In the genomic region with DNA sequence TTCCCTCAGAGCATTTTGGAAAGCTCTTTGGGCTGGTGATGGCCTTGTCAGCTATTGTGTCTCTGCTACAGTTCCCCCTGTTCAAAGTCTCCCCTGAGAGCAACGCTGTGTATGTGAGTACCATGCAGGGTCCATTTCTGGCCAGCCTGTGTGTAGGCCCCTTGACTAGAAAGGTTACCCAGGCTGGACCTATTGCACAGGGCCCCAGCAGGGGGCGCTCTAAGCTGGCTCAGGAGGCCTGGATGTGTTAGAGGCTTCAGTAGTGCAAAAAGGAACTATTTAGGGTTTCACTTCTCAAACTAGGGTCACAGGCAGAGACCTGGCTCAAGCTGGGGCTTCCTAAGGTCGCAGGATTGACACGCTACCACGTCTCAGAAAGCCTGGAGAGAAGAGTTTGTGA, we compare ENCODE assay signal across 8 mouse cellular contexts. TPM values are rescaled to one million over a fixed set of nuclear protein-coding genes. Genes with fewer than 3 reads are reported as not detected.
DNase-seq lines count a peak whose midpoint lies in the region; ATAC-seq lines count a peak whose summit lies in the region.

No protein-coding gene starts in this region.

- H3K9me3 ChIP-seq in kidney, embryonic 15.5 days (replicated peaks): no peaks in the 10 kb centered on the region
- no peaks in the 10 kb centered on the region for H3K9me3 ChIP-seq in liver, embryonic 11.5 days (ENCODE audit: control insufficient read depth, low read length)

- H3K4me3 ChIP-seq in kidney, embryonic 15.5 days (replicated peaks): no peak overlapping the region
- H3K4me3 ChIP-seq in liver, embryonic 11.5 days (ENCODE audit: low read depth, low read length): no peak overlapping the region

- no peak overlapping the region for H3K4me2 ChIP-seq in kidney, embryonic 15.5 days
- H3K4me2 ChIP-seq in liver, embryonic 11.5 days: no peak overlapping the region

- no peaks in the 10 kb centered on the region for H3K4me1 ChIP-seq in kidney, embryonic 15.5 days
- no peaks in the 10 kb centered on the region for H3K4me1 ChIP-seq in liver, embryonic 11.5 days (replicated peaks; ENCODE audit: control insufficient read depth, insufficient read depth, low read length)

- H3K9ac ChIP-seq in kidney, embryonic 15.5 days: no peak overlapping the region
- no peak overlapping the region for H3K9ac ChIP-seq in liver, embryonic 11.5 days (ENCODE audit: low read depth, low read length)

- WGBS in kidney, embryonic 15.5 days: 58% methylated on average over 5 of the region's 5 CpGs
- WGBS in liver, embryonic 11.5 days: 58% methylated on average over 5 of the region's 5 CpGs

- ATAC-seq in kidney, embryonic 15.5 days (replicated peaks; ENCODE audit: low FRiP score): peak; percentile 60; the same call in 1 of the 2 replicates
- ATAC-seq in liver, embryonic 11.5 days (replicated peaks; ENCODE audit: low FRiP score): peak; percentile 55

- no peaks in the 10 kb centered on the region for H3K27me3 ChIP-seq in kidney, embryonic 15.5 days
- H3K27me3 ChIP-seq in liver, embryonic 11.5 days (replicated peaks; ENCODE audit: control insufficient read depth, insufficient read depth, low read length): no peaks in the 10 kb centered on the region

- peaks cover 77% of the 10 kb centered on the region for H3K36me3 ChIP-seq in kidney, embryonic 15.5 days
- peaks cover 40% of the 10 kb centered on the region for H3K36me3 ChIP-seq in liver, embryonic 11.5 days (ENCODE audit: control insufficient read depth, insufficient read depth, low read length)

- peak; percentile 57 for DNase-seq in ovary, postnatal 14 days (ENCODE audit: low spot score)
- no peak for DNase-seq in ovary, postnatal 10 days (ENCODE audit: low spot score)
- DNase-seq in adrenal gland, postnatal 36 days: peak; percentile 82 to 88
- DNase-seq in frontal cortex, postnatal 25 days (ENCODE audit: low spot score in 2 of 2): peak; percentile 17 to 33
- peak; percentile 60 for DNase-seq in liver, embryonic 11.5 days (ENCODE audit: low spot score)
- peak; percentile 60 to 79 for DNase-seq in natural killer cell, adult 2 months (ENCODE audit: low spot score in 2 of 2)
- peak; percentile 67 for DNase-seq in thymus, postnatal 0 days (ENCODE audit: low spot score)

- H3K27ac ChIP-seq in kidney, embryonic 15.5 days: no peak overlapping the region
- no peak overlapping the region; the same call in 1 of the 2 replicates for H3K27ac ChIP-seq in liver, embryonic 11.5 days (ENCODE audit: low read depth, low read length)

RNA-seq across cellular contexts. Expression of a gene that starts 19.9 kb away (rescaled TPM):
- 10 to 100 TPM; 52.8 to 88.3 TPM for total RNA-seq in adrenal gland, postnatal 36 days (2021)
- polyA plus RNA-seq in kidney, embryonic 15.5 days (2015; fragmentation: Nextera tagmentation; extraction: Ambion mirVana): 52.4 and 56.3 TPM in 2 replicates
- polyA plus RNA-seq in liver, embryonic 11.5 days (2014; fragmentation: Nextera tagmentation; extraction: Ambion mirVana): 107 and 111 TPM in 2 replicates
- polyA plus RNA-seq in thymus, postnatal 0 days (2015; fragmentation: Nextera tagmentation; extraction: Ambion mirVana): 29.1 and 30.0 TPM in 2 replicates

RNA-seq across cellular contexts. Expression of a gene that starts 24.0 kb away (rescaled TPM):
- total RNA-seq in adrenal gland, postnatal 36 days (2021): not detected
- 0.27 and 0.77 TPM in 2 replicates for polyA plus RNA-seq in kidney, embryonic 15.5 days (2015; fragmentation: Nextera tagmentation; extraction: Ambion mirVana)
- 67.2 and 96.9 TPM in 2 replicates for polyA plus RNA-seq in liver, embryonic 11.5 days (2014; fragmentation: Nextera tagmentation; extraction: Ambion mirVana)
- polyA plus RNA-seq in thymus, postnatal 0 days (2015; fragmentation: Nextera tagmentation; extraction: Ambion mirVana): 3.0 and 4.2 TPM in 2 replicates

RNA-seq across cellular contexts. Expression of a gene that starts 31.7 kb away (rescaled TPM):
- not detected for total RNA-seq in adrenal gland, postnatal 36 days (2021)
- not detected in 2 replicates for polyA plus RNA-seq in kidney, embryonic 15.5 days (2015; fragmentation: Nextera tagmentation; extraction: Ambion mirVana)
- polyA plus RNA-seq in liver, embryonic 11.5 days (2014; fragmentation: Nextera tagmentation; extraction: Ambion mirVana): 10.2 and 16.7 TPM in 2 replicates
- polyA plus RNA-seq in thymus, postnatal 0 days (2015; fragmentation: Nextera tagmentation; extraction: Ambion mirVana): 0.78 and 1.4 TPM in 2 replicates

Comparison
In these comparisons a context has a peak if more than half of its experiments do, and no peak if none do; other contexts are left out.
1. RNA of a gene that starts 24.0 kb away (polyA plus RNA-seq): 67.2 to 96.9 TPM in liver, embryonic 11.5 days; 3.0 to 4.2 TPM in thymus, postnatal 0 days and 0.27 to 0.77 TPM in kidney, embryonic 15.5 days; every median in the first group is over 10 times any median in the second.